Mouse (Mus musculus): ENCODE data around the gene Spic. TPM values are rescaled to one million over a fixed set of nuclear protein-coding genes. Genes with fewer than 3 reads are reported as not detected.

Gene Spic
- polyA plus RNA-seq, 1 experiment from 2014 or later: 2.1 TPM

Other genes with a start within 250 kb of the Spic start
- gene Sycp3, start 225.4 kb downstream of the Spic start, polyA plus RNA-seq (2015; fragmentation: Nextera tagmentation; extraction: Ambion mirVana): 1.0 and 1.6 TPM in 2 replicates
- gene Chpt1, start 180.9 kb downstream of the Spic start, polyA plus RNA-seq (2015; fragmentation: Nextera tagmentation; extraction: Ambion mirVana): 51.1 and 65.7 TPM in 2 replicates
- 1.9 and 2.8 TPM in 2 replicates for gene Mybpc1, start 79.9 kb downstream of the Spic start, polyA plus RNA-seq (2015; fragmentation: Nextera tagmentation; extraction: Ambion mirVana)
- gene Arl1, start 45.8 kb upstream of the Spic start, polyA plus RNA-seq (2015; fragmentation: Nextera tagmentation; extraction: Ambion mirVana): 185 and 192 TPM in 2 replicates
- 10.5 and 11.5 TPM in 2 replicates for gene Utp20, start 141.8 kb upstream of the Spic start, polyA plus RNA-seq (2015; fragmentation: Nextera tagmentation; extraction: Ambion mirVana)
- gene Slc5a8, start 201.0 kb upstream of the Spic start, polyA plus RNA-seq (2015; fragmentation: Nextera tagmentation; extraction: Ambion mirVana): 2.2 and 2.5 TPM in 2 replicates